Mouse (Mus musculus) thymus, adult 2 months (tissue): ENCODE measurements at regions not wholly inside any gene's neighbourhood (a gene's known extent, or its start where the extent isn't known, plus 50 kb on each side); places are given as distances from the start of the nearest gene placed in this dataset.

ENCODE experiments used
- CTCF ChIP-seq: fragments of 200-500 bp; IDR thresholded peaks from 2 replicates; pipeline ENCODE4 v1.5.1; 2012; ENCODE audit warnings: mild to moderate bottlenecking, control low read depth, low read length, moderate library complexity, borderline replicate concordance; ENCODE audit not compliant: control insufficient read depth, poor library complexity, insufficient read depth; ENCODE audit errors: extremely low read depth
- POLR2A ChIP-seq: fragments of 200-500 bp; IDR thresholded peaks from 2 replicates; pipeline ENCODE4 v1.6.1; 2012; ENCODE audit warnings: mild to moderate bottlenecking, low read length, control low read depth, moderate library complexity; ENCODE audit not compliant: control insufficient read depth, poor library complexity, insufficient read depth; ENCODE audit errors: extremely low read depth

GRCm38 (mm10) chrX:99541916-99542315, 70.8 kb upstream of the Pja1 start:
- TF ChIP-seq CTCF (no peak), POLR2A (no peak)
